Mouse (Mus musculus): ENCODE results near the gene Tle1. TPM values are rescaled to one million over a fixed set of nuclear protein-coding genes. Genes with fewer than 3 reads are reported as not detected.

The Tle1 gene
- total and polyA plus RNA-seq, 2 experiments from 2014 or later: 24.4 to 95.0 TPM

- Histone ChIP-seq H3K4me1 (ENCODE audit: insufficient read depth, low read length) (no peaks in the 10 kb centered on the region), H3K27me3 (ENCODE audit: insufficient read depth, low read length) (no peaks in the 10 kb centered on the region), H3K4me2 (ENCODE audit: low read depth, low read length) (no peak overlapping the region), H3K4me3 (ENCODE audit: low read length) (no peak overlapping the region), H3K36me3 (ENCODE audit: insufficient read depth, low read length) (peaks cover 19% of the 10 kb centered on the region; the same call in 1 of the 2 replicates), H3K27ac (no peak overlapping the region), H3K9me3 (ENCODE audit: low read length) (no peaks in the 10 kb centered on the region), H3K9ac (replicated peaks; ENCODE audit: low read length) (no peak overlapping the region)
- WGBS: 60% methylated on average over 2 of the region's 2 CpGs
- TF ChIP-seq CTCF (IDR thresholded peaks at IDR 0.05; ENCODE audit: low read depth): no peak
- ATAC-seq: no peak
- DNase-seq (ENCODE audit: low spot score): no peak
Observed at GRCm38 (mm10) chr4:72127596-72127995, 73.1 kb downstream of the Tle1 start.

- no peaks in the 10 kb centered on the region for H3K9me3 ChIP-seq (ENCODE audit: low read length)
- no peak overlapping the region for H3K9ac ChIP-seq (replicated peaks; ENCODE audit: low read length)
- WGBS: 71% methylated on average over 5 of the region's 5 CpGs
- peaks cover 23% of the 10 kb centered on the region; the same call in 1 of the 2 replicates for H3K36me3 ChIP-seq (ENCODE audit: insufficient read depth, low read length)
- ATAC-seq (no peak), DNase-seq (ENCODE audit: low spot score) (no peak)
- TF ChIP-seq CTCF (IDR thresholded peaks at IDR 0.05; ENCODE audit: low read depth): no peak
- no peaks in the 10 kb centered on the region for H3K27me3 ChIP-seq (ENCODE audit: insufficient read depth, low read length)
- H3K4me1 ChIP-seq (ENCODE audit: insufficient read depth, low read length): no peaks in the 10 kb centered on the region
- no peak overlapping the region for H3K27ac ChIP-seq
- no peak overlapping the region for H3K4me3 ChIP-seq (ENCODE audit: low read length)
- H3K4me2 ChIP-seq (ENCODE audit: low read depth, low read length): no peak overlapping the region
Observed at GRCm38 (mm10) chr4:72124790-72125189, 75.9 kb downstream of the Tle1 start.

DNA sequence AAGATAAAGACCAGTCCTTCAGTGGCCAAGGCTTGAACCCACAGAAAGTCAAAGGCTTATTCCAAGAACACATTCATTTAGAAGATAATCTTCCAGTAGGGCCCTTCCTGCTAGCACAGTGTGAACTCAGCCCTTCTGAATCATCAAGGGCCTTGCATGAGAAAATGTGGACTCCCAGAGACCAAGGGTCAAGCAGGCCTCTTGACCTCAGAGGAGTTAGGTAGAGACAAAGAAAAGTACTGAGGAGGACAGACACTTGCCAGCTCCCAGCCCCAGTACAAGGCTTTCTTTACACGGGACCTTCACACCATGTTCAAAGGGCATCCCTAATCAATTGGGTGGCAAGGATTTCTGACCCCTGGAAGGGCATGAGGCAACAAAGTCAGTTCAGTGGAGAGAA is 77.9 kb downstream of the Tle1 start:
- Histone ChIP-seq H3K36me3 (ENCODE audit: insufficient read depth, low read length) (peaks cover 26% of the 10 kb centered on the region; the same call in 1 of the 2 replicates), H3K9me3 (ENCODE audit: low read length) (no peaks in the 10 kb centered on the region), H3K9ac (replicated peaks; ENCODE audit: low read length) (no peak overlapping the region), H3K4me2 (ENCODE audit: low read depth, low read length) (no peak overlapping the region), H3K4me1 (ENCODE audit: insufficient read depth, low read length) (no peaks in the 10 kb centered on the region), H3K27me3 (ENCODE audit: insufficient read depth, low read length) (no peaks in the 10 kb centered on the region), H3K27ac (no peak overlapping the region), H3K4me3 (ENCODE audit: low read length) (no peak overlapping the region)
- ATAC-seq (no peak), DNase-seq (ENCODE audit: low spot score) (no peak)
- no peak for TF ChIP-seq CTCF (IDR thresholded peaks at IDR 0.05; ENCODE audit: low read depth)
- 6% methylated on average over 1 of the region's 1 CpGs for WGBS

- Histone ChIP-seq H3K4me3 (ENCODE audit: low read length) (no peak overlapping the region), H3K4me2 (ENCODE audit: low read depth, low read length) (no peak overlapping the region), H3K4me1 (ENCODE audit: insufficient read depth, low read length) (no peaks in the 10 kb centered on the region), H3K9me3 (ENCODE audit: low read length) (no peaks in the 10 kb centered on the region), H3K27ac (no peak overlapping the region), H3K27me3 (ENCODE audit: insufficient read depth, low read length) (no peaks in the 10 kb centered on the region), H3K9ac (replicated peaks; ENCODE audit: low read length) (no peak overlapping the region), H3K36me3 (ENCODE audit: insufficient read depth, low read length) (peaks cover 26% of the 10 kb centered on the region; the same call in 1 of the 2 replicates)
- ATAC-seq (no peak), DNase-seq (ENCODE audit: low spot score) (no peak)
- WGBS: 70% methylated on average over 2 of the region's 2 CpGs
- no peak for TF ChIP-seq CTCF (IDR thresholded peaks at IDR 0.05; ENCODE audit: low read depth)
Observed at GRCm38 (mm10) chr4:72122343-72122742, 78.4 kb downstream of the Tle1 start.

GRCm38 (mm10) chr4:72120050-72120449 is 80.7 kb downstream of the Tle1 start:
- H3K4me2 ChIP-seq (ENCODE audit: low read depth, low read length): no peak overlapping the region
- H3K27ac ChIP-seq: no peak overlapping the region
- H3K36me3 ChIP-seq (ENCODE audit: insufficient read depth, low read length): peaks cover 22% of the 10 kb centered on the region; the same call in 1 of the 2 replicates
- H3K4me1 ChIP-seq (ENCODE audit: insufficient read depth, low read length): no peaks in the 10 kb centered on the region
- no peak for TF ChIP-seq CTCF (IDR thresholded peaks at IDR 0.05; ENCODE audit: low read depth)
- no peaks in the 10 kb centered on the region for H3K27me3 ChIP-seq (ENCODE audit: insufficient read depth, low read length)
- WGBS: 87% methylated on average over 6 of the region's 6 CpGs
- no peaks in the 10 kb centered on the region for H3K9me3 ChIP-seq (ENCODE audit: low read length)
- DNase-seq (ENCODE audit: low spot score) (no peak), ATAC-seq (no peak)
- H3K9ac ChIP-seq (replicated peaks; ENCODE audit: low read length): no peak overlapping the region
- no peak overlapping the region for H3K4me3 ChIP-seq (ENCODE audit: low read length)

DNA sequence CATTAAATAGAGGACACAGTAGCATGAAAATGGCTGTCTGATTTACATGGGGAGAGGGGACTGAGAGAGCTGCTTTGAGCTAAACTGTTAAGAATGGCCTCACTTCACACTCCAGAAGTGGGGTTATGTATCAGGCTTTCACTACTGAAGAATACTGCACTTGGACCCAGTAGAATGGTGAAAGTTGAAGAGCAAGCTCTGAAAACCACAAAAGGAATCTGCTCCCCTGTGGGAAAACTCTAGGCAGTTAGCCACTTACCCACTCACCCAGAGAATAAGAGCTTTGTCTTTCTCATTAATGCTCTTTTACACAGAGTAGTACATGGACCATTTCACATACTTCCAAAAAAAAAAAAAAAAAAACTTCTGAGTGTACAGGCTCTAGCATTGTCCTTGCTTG is 95.0 kb downstream of the Tle1 start:
- no peak overlapping the region for H3K4me2 ChIP-seq (ENCODE audit: low read depth, low read length)
- no peak overlapping the region for H3K27ac ChIP-seq
- no peak overlapping the region for H3K4me3 ChIP-seq (ENCODE audit: low read length)
- no peaks in the 10 kb centered on the region for H3K4me1 ChIP-seq (ENCODE audit: insufficient read depth, low read length)
- TF ChIP-seq CTCF (IDR thresholded peaks at IDR 0.05; ENCODE audit: low read depth): no peak
- no peak overlapping the region for H3K9ac ChIP-seq (replicated peaks; ENCODE audit: low read length)
- DNase-seq (ENCODE audit: low spot score): peak; percentile 35
- peak; percentile 74 for ATAC-seq
- H3K9me3 ChIP-seq (ENCODE audit: low read length): no peaks in the 10 kb centered on the region
- no peaks in the 10 kb centered on the region for H3K36me3 ChIP-seq (ENCODE audit: insufficient read depth, low read length)
- H3K27me3 ChIP-seq (ENCODE audit: insufficient read depth, low read length): no peaks in the 10 kb centered on the region

GRCm38 (mm10) chr4:72104186-72104585 is 96.5 kb downstream of the Tle1 start:
- H3K27me3 ChIP-seq (ENCODE audit: insufficient read depth, low read length): no peaks in the 10 kb centered on the region
- no peak for ATAC-seq
- TF ChIP-seq CTCF (IDR thresholded peaks at IDR 0.05; ENCODE audit: low read depth): no peak

More at GRCm38 (mm10) chr4:72104186-72104585, 96.5 kb downstream of the Tle1 start:
- Histone ChIP-seq H3K36me3 (ENCODE audit: insufficient read depth, low read length) (no peaks in the 10 kb centered on the region), H3K4me3 (ENCODE audit: low read length) (no peak overlapping the region), H3K4me1 (ENCODE audit: insufficient read depth, low read length) (no peaks in the 10 kb centered on the region), H3K4me2 (ENCODE audit: low read depth, low read length) (no peak overlapping the region), H3K9ac (replicated peaks; ENCODE audit: low read length) (no peak overlapping the region), H3K27ac (no peak overlapping the region), H3K9me3 (ENCODE audit: low read length) (no peaks in the 10 kb centered on the region)
- DNase-seq (ENCODE audit: low spot score): no peak
